10 mouse cellular contexts compared by ENCODE assay signal in the genomic region with DNA sequence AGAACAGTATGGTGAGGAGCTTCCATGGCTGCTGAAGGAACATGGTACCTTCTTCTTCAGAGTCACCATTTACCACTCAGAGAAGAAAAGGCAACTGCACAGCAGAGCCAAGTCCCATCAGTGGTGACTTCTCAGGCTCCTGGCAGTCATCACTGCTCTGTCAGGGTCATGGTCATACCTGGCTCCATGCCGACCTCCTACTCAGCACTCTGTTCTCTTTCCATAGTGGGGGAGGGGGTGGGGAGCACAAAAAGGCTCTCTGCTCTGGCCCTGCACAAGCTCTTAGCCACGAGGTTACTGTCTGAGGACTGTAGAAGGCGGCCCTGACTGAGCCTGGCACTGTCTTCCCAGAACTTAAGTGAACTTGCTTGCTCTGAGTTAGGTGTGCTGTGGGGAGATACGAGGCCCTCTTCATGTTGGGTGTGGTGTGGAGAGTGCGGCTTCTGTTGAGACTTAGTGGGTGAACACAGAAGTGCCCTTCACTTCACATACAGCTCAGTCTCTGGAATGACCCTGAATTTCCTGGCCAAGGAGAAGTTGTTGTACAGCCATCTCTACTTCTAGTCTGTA. TPM values are rescaled to one million over a fixed set of nuclear protein-coding genes. Genes with fewer than 3 reads are reported as not detected.
A peak's percentile ranks its signal among the peaks of the same experiment; 100 is the strongest.
DNase-seq lines count a peak whose midpoint lies in the region; ATAC-seq and TF ChIP-seq lines count a peak whose summit lies in the region.
"Had no signal": no experiment of that assay in that cellular context is flagged by ENCODE, and none has a peak within 500 bp of the region (broad histone marks: within the 10 kb centered on the region; RNA-seq: fewer than 3 reads in every experiment).

No protein-coding gene starts in this region.

- no peak for ATAC-seq in embryonic facial prominence, embryonic 14.5 days (ENCODE audit: low read depth)
- ATAC-seq in liver, embryonic 11.5 days (replicated peaks; ENCODE audit: low FRiP score), result peak; percentile 86

- DNase-seq in gastrocnemius, adult 2 months, result no peak
- no peak for DNase-seq in gastrocnemius, adult 18-20 months (ENCODE audit: low spot score)
- DNase-seq in adrenal gland, postnatal 10 days, result peak; percentile 77
- no peak for DNase-seq in embryonic facial prominence, embryonic 14.5 days (ENCODE audit: low spot score)
- no peak for DNase-seq in liver, embryonic 11.5 days (ENCODE audit: low spot score)
- no peak for DNase-seq in frontal cortex, postnatal 36 days (ENCODE audit: low spot score in 2 of 2)
- DNase-seq in gastrocnemius, postnatal 10 days, result no peak
- DNase-seq in left cerebral cortex, adult 11 months (ENCODE audit: low spot score), result no peak

- 0 out of 2 replicates have a peak, but pooled peaks cover 7% of the 10 kb centered on the region for H3K36me3 ChIP-seq in embryonic facial prominence, embryonic 14.5 days (ENCODE audit: control insufficient read depth, insufficient read depth, low read length)
- peaks cover 2% of the 10 kb centered on the region; the same call in 1 of the 2 replicates for H3K36me3 ChIP-seq in liver, embryonic 11.5 days (ENCODE audit: control insufficient read depth, insufficient read depth, low read length)

- H3K9me3 ChIP-seq in embryonic facial prominence, embryonic 14.5 days (ENCODE audit: control insufficient read depth, low read length), result no peaks in the 10 kb centered on the region
- H3K9me3 ChIP-seq in liver, embryonic 11.5 days (ENCODE audit: control insufficient read depth, low read length), result no peaks in the 10 kb centered on the region
- H3K9me3 ChIP-seq: limb, embryonic 13.5 days; neural tube, embryonic 12.5 days had no signal

- intact Hi-C loops in gastrocnemius, adult 2 months (cut with DNase I), result loop anchor here (5.0 kb wide), 1 partner anchor 66 kb away; no protein-coding TSS in a partner anchor

- H3K27me3 ChIP-seq in embryonic facial prominence, embryonic 14.5 days (replicated peaks; ENCODE audit: control insufficient read depth, insufficient read depth, low read length), result no peaks in the 10 kb centered on the region
- H3K27me3 ChIP-seq in liver, embryonic 11.5 days (replicated peaks; ENCODE audit: control insufficient read depth, insufficient read depth, low read length), result no peaks in the 10 kb centered on the region
- H3K27me3 ChIP-seq: limb, embryonic 13.5 days; neural tube, embryonic 12.5 days had no signal

- H3K4me3 ChIP-seq in gastrocnemius, adult 2 months, result no peak overlapping the region
- no peak overlapping the region for H3K4me3 ChIP-seq in embryonic facial prominence, embryonic 14.5 days (ENCODE audit: low read depth, low read length)
- H3K4me3 ChIP-seq in liver, embryonic 11.5 days (ENCODE audit: low read depth, low read length), result no peak overlapping the region
- H3K4me3 ChIP-seq: limb, embryonic 13.5 days; neural tube, embryonic 12.5 days had no signal

- H3K27ac ChIP-seq in gastrocnemius, adult 2 months, result peak overlapping the region; percentile 58; the same call in 1 of the 2 replicates
- peak overlapping the region; percentile 77 for H3K27ac ChIP-seq in embryonic facial prominence, embryonic 14.5 days (replicated peaks; ENCODE audit: low read depth, low read length)
- peak overlapping the region; percentile 6; the same call in 1 of the 2 replicates for H3K27ac ChIP-seq in liver, embryonic 11.5 days (ENCODE audit: low read depth, low read length)
- H3K27ac ChIP-seq: limb, embryonic 13.5 days; neural tube, embryonic 12.5 days had no signal

- no peak overlapping the region for H3K4me2 ChIP-seq in embryonic facial prominence, embryonic 14.5 days (ENCODE audit: low read depth, low read length)
- H3K4me2 ChIP-seq in liver, embryonic 11.5 days, result peak overlapping the region; percentile 31; the same call in 1 of the 2 replicates
- H3K4me2 ChIP-seq: limb, embryonic 13.5 days; neural tube, embryonic 12.5 days had no signal

- WGBS in embryonic facial prominence, embryonic 14.5 days, result 89% methylated on average over 5 of the region's 5 CpGs
- 77% methylated on average over 5 of the region's 5 CpGs for WGBS in liver, embryonic 11.5 days

- H3K9ac ChIP-seq in embryonic facial prominence, embryonic 14.5 days (ENCODE audit: low read depth, low read length), result no peak overlapping the region
- H3K9ac ChIP-seq in liver, embryonic 11.5 days (ENCODE audit: low read depth, low read length), result peak overlapping the region; percentile 43; the same call in 1 of the 2 replicates
- H3K9ac ChIP-seq: limb, embryonic 13.5 days; neural tube, embryonic 12.5 days had no signal

- TF ChIP-seq CTCF in gastrocnemius, adult 2 months (IDR thresholded peaks at IDR 0.05), result no peak

- H3K4me1 ChIP-seq in embryonic facial prominence, embryonic 14.5 days (ENCODE audit: control insufficient read depth, insufficient read depth, low read length), result peaks cover 12% of the 10 kb centered on the region
- peaks cover 34% of the 10 kb centered on the region for H3K4me1 ChIP-seq in liver, embryonic 11.5 days (replicated peaks; ENCODE audit: control insufficient read depth, insufficient read depth, low read length)

RNA-seq across cellular contexts. Expression of a gene that starts 24.2 kb away (rescaled TPM):
- total RNA-seq in gastrocnemius, adult 2 months (2021), result under 1 TPM; 0.48 to 0.50 TPM
- under 1 TPM; 0.28 to 0.37 TPM for total RNA-seq in gastrocnemius, adult 18-20 months (2021)
- total RNA-seq in adrenal gland, postnatal 10 days (2021), result 1 to 10 TPM in 1 of 2 experiments, under 1 TPM in 1; 0.91 to 2.7 TPM
- polyA plus RNA-seq in embryonic facial prominence, embryonic 14.5 days (2014; fragmentation: Nextera tagmentation; extraction: Ambion mirVana), result 9.9 and 12.4 TPM in 2 replicates
- polyA plus RNA-seq in liver, embryonic 11.5 days (2014; fragmentation: Nextera tagmentation; extraction: Ambion mirVana), result 0.16 and 0.26 TPM in 2 replicates
- not detected for total RNA-seq in gastrocnemius, postnatal 10 days (2021)

Comparison
In these comparisons a context has a peak if more than half of its experiments do, and no peak if none do; other contexts are left out.
1. H3K27ac ChIP-seq: peak in every context shown above with its lines; median percentile 77 in embryonic facial prominence, embryonic 14.5 days; 58 in gastrocnemius, adult 2 months; 6 in liver, embryonic 11.5 days.